Mouse (Mus musculus) monocyte, adult 5-6 weeks (primary cell): ENCODE measurements around the gene Tmcc3. TPM values are rescaled to one million over a fixed set of nuclear protein-coding genes. Genes with fewer than 3 reads are reported as not detected.
A peak's percentile ranks its signal among the peaks of the same experiment; 100 is the strongest.

ENCODE experiments used
- ATAC-seq: fragments of 153-309, 156-312 bp; replicated peaks from 2 replicates; pipeline ENCODE4 v1.8.0; 2017; ENCODE audit warnings: mild to moderate bottlenecking; ENCODE audit not compliant: low TSS enrichment, insufficient number of reproducible peaks, severe bottlenecking, poor library complexity, low FRiP score
- total RNA-seq: library from RNA; stranded (forward); fragments of 200-1000, 200-491, 200-594 nt; gene quantifications from 3 replicates; pipeline ENCODE4 v1.2.3, GENCODE M21; 2017

The Tmcc3 gene
- total RNA-seq, 1 experiment from 2014 or later = 9.3 TPM

- ATAC-seq = no peak; the same call in 1 of the 2 replicates
Observed at GRCm38 (mm10) chr10:94405456-94405855, 93.7 kb downstream of the Tmcc3 start.

- no peak for ATAC-seq
Observed at GRCm38 (mm10) chr10:94406821-94407220, 95.1 kb downstream of the Tmcc3 start.

GRCm38 (mm10) chr10:94408356-94409146 is 96.8 kb downstream of the Tmcc3 start:
- ATAC-seq = peak; percentile 84

- ATAC-seq = no peak
Observed at GRCm38 (mm10) chr10:94409661-94410060, 97.9 kb downstream of the Tmcc3 start.

- no peak for ATAC-seq
Observed at GRCm38 (mm10) chr10:94411594-94411993, 99.8 kb downstream of the Tmcc3 start.

GRCm38 (mm10) chr10:94413770-94414651 is 102.3 kb downstream of the Tmcc3 start:
- no peak for ATAC-seq

- no peak for ATAC-seq
Observed at GRCm38 (mm10) chr10:94415950-94416844, 104.4 kb downstream of the Tmcc3 start.

GRCm38 (mm10) chr10:94417643-94418042 is 105.9 kb downstream of the Tmcc3 start:
- no peak for ATAC-seq

GRCm38 (mm10) chr10:94426000-94426920 is 114.5 kb downstream of the Tmcc3 start:
- ATAC-seq = peak; percentile 82

- no peak for ATAC-seq
Observed at GRCm38 (mm10) chr10:94426921-94427270, 115.1 kb downstream of the Tmcc3 start.

- no peak for ATAC-seq
Observed at GRCm38 (mm10) chr10:94428186-94428942, 116.6 kb downstream of the Tmcc3 start.

GRCm38 (mm10) chr10:94430566-94430965 is 118.8 kb downstream of the Tmcc3 start:
- ATAC-seq = no peak

- ATAC-seq = no peak
Observed at GRCm38 (mm10) chr10:94432933-94433332, 121.2 kb downstream of the Tmcc3 start.

- ATAC-seq = no peak
Observed at GRCm38 (mm10) chr10:94433901-94434300, 122.2 kb downstream of the Tmcc3 start.

- no peak for ATAC-seq
Observed at GRCm38 (mm10) chr10:94442725-94443124, 131.0 kb downstream of the Tmcc3 start.

- no peak for ATAC-seq
Observed at GRCm38 (mm10) chr10:94443453-94443852, 131.7 kb downstream of the Tmcc3 start.

- no peak for ATAC-seq
Observed at GRCm38 (mm10) chr10:94445192-94445591, 133.4 kb downstream of the Tmcc3 start.
